Mouse (Mus musculus): ENCODE measurements at regions not wholly inside any gene's neighbourhood (a gene's known extent, or its start where the extent isn't known, plus 50 kb on each side); places are given as distances from the start of the nearest gene placed in this dataset.
"Not testable (repeated sequence)": the region's sequence is repeated elsewhere in the genome, so short reads cannot be mapped to it uniquely, and the experiment has no call there.

GRCm38 (mm10) chr4:122025866-122026265 lies 404.0 kb upstream of the Gm12887 start:
- Histone ChIP-seq H3K27ac (replicated peaks) (no peak overlapping the region), H3K4me3 (no peak overlapping the region), H3K9me3 (peaks cover 80% of the 10 kb centered on the region), H3K36me3 (no peaks in the 10 kb centered on the region), H3K4me1 (no peaks in the 10 kb centered on the region), H3K9ac (replicated peaks) (no peak overlapping the region), H3K27me3 (no peaks in the 10 kb centered on the region), H3K4me2 (replicated peaks) (no peak overlapping the region)
- WGBS: 88% methylated on average over 1 of the region's 1 CpGs
- ATAC-seq (ENCODE audit: low FRiP score, low read depth): no peak

GRCm38 (mm10) chr4:122022854-122023253 lies 401.0 kb upstream of the Gm12887 start:
- ATAC-seq (ENCODE audit: low FRiP score, low read depth): 0 out of 2 replicates have a peak, but pooled peaks have one; percentile 36
- Histone ChIP-seq H3K9ac (replicated peaks) (no peak overlapping the region), H3K4me3 (no peak overlapping the region), H3K4me1 (no peaks in the 10 kb centered on the region), H3K27ac (replicated peaks) (no peak overlapping the region), H3K27me3 (no peaks in the 10 kb centered on the region), H3K9me3 (peaks cover 85% of the 10 kb centered on the region), H3K36me3 (no peaks in the 10 kb centered on the region), H3K4me2 (replicated peaks) (no peak overlapping the region)
- 87% methylated on average over 15 of the region's 15 CpGs for WGBS

- 95% methylated on average over 26 of the region's 26 CpGs for WGBS
- peaks cover 68% of the 10 kb centered on the region for H3K9me3 ChIP-seq
- peak; percentile 47; the same call in 1 of the 2 replicates for ATAC-seq (ENCODE audit: low FRiP score, low read depth)
Measured at GRCm38 (mm10) chr4:122008938-122009459, 387.1 kb upstream of the Gm12887 start.

GRCm38 (mm10) chr4:122008168-122008839 lies 386.4 kb upstream of the Gm12887 start:
- no peak overlapping the region for H3K27ac ChIP-seq (replicated peaks)
- no peak overlapping the region for H3K4me2 ChIP-seq (replicated peaks)
- no peaks in the 10 kb centered on the region for H3K27me3 ChIP-seq
- peak; percentile 56; the same call in 1 of the 2 replicates for ATAC-seq (ENCODE audit: low FRiP score, low read depth)
- H3K4me1 ChIP-seq: no peaks in the 10 kb centered on the region
- H3K9me3 ChIP-seq: peaks cover 70% of the 10 kb centered on the region
- H3K4me3 ChIP-seq: no peak overlapping the region
- no peak overlapping the region for H3K9ac ChIP-seq (replicated peaks)
- no peaks in the 10 kb centered on the region for H3K36me3 ChIP-seq
- WGBS: 95% methylated on average over 39 of the region's 39 CpGs

More at GRCm38 (mm10) chr4:122008938-122009459, 387.1 kb upstream of the Gm12887 start:
- H3K4me3 ChIP-seq; H3K4me1 ChIP-seq; H3K36me3 ChIP-seq; H3K4me2 ChIP-seq (replicated peaks); H3K27ac ChIP-seq (replicated peaks); H3K9ac ChIP-seq (replicated peaks); H3K27me3 ChIP-seq: not testable (repeated sequence)

- Histone ChIP-seq H3K9ac (replicated peaks) (no peak overlapping the region), H3K4me2 (replicated peaks) (no peak overlapping the region), H3K36me3 (no peaks in the 10 kb centered on the region), H3K4me3 (no peak overlapping the region), H3K27me3 (no peaks in the 10 kb centered on the region), H3K27ac (replicated peaks) (no peak overlapping the region), H3K9me3 (peaks cover 50% of the 10 kb centered on the region), H3K4me1 (no peaks in the 10 kb centered on the region)
- WGBS: 69% methylated on average over 2 of the region's 2 CpGs
- 0 out of 2 replicates have a peak, but pooled peaks have one; percentile 23 for ATAC-seq (ENCODE audit: low FRiP score, low read depth)
Measured at GRCm38 (mm10) chr4:121986741-121987140, 364.8 kb upstream of the Gm12887 start.

GRCm38 (mm10) chr4:121985371-121985770 lies 363.5 kb upstream of the Gm12887 start:
- no peak overlapping the region for H3K9ac ChIP-seq (replicated peaks)
- no peak for ATAC-seq (ENCODE audit: low FRiP score, low read depth)
- no peaks in the 10 kb centered on the region for H3K36me3 ChIP-seq
- H3K4me1 ChIP-seq: no peaks in the 10 kb centered on the region
- H3K4me3 ChIP-seq: no peak overlapping the region
- H3K9me3 ChIP-seq: peaks cover 50% of the 10 kb centered on the region
- H3K4me2 ChIP-seq (replicated peaks): no peak overlapping the region
- H3K27ac ChIP-seq (replicated peaks): no peak overlapping the region
- WGBS: 77% methylated on average over 1 of the region's 1 CpGs
- H3K27me3 ChIP-seq: no peaks in the 10 kb centered on the region

- no peak for ATAC-seq (ENCODE audit: low FRiP score, low read depth)
- Histone ChIP-seq H3K36me3 (no peaks in the 10 kb centered on the region), H3K27me3 (no peaks in the 10 kb centered on the region), H3K4me2 (replicated peaks) (no peak overlapping the region), H3K4me3 (no peak overlapping the region), H3K4me1 (no peaks in the 10 kb centered on the region), H3K27ac (replicated peaks) (no peak overlapping the region), H3K9me3 (peaks cover 26% of the 10 kb centered on the region), H3K9ac (replicated peaks) (no peak overlapping the region)
- WGBS: 77% methylated on average over 3 of the region's 3 CpGs
Measured at GRCm38 (mm10) chr4:121975831-121976230, 353.9 kb upstream of the Gm12887 start.
